Mouse (Mus musculus): ENCODE results near the gene Ppa2.

The Ppa2 gene

DNA sequence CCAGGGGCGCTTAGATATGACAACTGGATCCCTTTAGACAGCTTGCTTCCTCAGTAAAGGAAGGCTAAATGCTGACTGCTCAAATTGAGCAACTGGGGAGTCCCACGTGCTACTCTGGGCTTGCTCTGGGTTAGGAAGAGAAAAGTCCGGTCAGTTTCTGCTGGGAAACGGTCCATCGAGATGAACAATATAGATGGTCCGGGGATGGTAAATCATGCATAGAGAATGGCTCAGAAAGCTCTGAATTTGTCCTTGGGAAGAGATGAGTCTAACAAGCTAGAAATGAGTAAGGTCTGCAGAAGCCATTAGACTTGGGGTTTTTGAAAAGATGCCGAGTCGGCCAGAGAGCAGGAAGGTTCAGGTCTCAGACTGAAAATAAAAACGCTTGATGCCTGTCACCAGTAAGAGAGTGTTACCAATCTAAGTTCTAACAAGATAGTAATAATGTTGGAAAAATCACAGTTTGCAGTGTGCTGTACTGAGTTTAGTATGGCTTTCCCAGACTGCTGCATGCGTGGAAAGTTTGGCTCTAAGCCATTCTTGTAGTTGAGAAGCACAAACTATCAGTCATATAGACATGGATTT, 80.0 kb downstream of the Ppa2 start:
- DNase-seq (ENCODE audit: low spot score in 2 of 2), result no peak

DNA sequence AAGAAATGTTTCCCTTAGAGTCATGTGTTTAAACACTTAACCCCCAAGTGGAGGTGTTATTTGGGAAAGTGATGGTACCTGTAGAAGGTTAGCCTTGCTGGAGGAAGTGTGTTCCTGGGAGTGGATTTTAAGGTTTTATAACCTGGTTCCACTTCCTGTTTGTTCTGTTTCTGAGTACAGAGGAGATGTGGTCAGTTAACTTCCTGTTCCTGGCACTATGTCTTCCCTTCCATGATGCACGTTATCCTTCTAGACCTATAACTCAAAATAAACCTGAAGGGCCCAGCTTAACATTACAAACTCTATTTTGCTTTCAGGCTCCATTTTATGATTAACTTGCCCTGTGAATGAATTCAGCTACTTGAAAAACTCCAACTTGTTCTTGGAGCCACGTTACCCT, 84.6 kb downstream of the Ppa2 start:
- no peak for DNase-seq (ENCODE audit: low spot score in 2 of 2)

DNA sequence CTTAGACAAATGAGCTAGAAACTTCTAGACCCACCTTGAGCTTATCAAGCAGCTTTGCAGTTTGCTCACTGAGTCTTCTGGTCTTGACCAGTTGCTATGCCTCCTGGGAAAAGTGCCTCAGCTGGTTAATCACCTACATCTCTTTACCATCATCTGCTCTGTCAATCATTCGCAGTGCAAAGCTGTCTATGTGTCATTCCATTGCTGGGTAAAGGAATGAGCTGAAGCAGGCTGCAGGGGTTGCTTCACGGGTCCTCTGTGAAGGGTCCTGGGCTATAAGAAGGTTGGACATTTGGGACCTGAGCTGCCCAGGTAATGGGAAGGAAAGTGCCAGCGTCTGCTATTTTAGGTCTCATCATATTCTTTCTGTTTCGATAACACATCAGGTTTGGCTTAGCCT, 93.9 kb downstream of the Ppa2 start:
- DNase-seq (ENCODE audit: low spot score in 2 of 2), result no peak

DNA sequence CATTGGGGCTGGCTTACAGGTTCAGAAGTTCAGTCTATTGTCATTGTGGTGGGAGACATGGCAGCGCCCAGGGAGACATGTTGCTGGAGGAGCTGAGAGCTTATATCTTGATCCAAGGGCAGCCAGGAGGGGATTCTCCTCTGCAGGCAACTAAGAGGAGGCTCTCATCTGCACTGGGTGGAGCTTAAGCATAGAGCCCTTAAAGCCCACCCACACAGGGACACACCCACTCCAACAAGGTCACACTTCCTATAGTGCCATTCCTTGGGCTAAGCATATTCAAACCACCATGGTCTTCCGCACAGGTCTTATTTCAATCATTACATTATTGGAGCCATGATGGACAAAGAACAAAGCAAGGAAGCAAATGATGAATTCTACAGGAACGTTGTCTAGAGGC, 95.7 kb downstream of the Ppa2 start:
- no peak for DNase-seq (ENCODE audit: low spot score in 2 of 2)

DNA sequence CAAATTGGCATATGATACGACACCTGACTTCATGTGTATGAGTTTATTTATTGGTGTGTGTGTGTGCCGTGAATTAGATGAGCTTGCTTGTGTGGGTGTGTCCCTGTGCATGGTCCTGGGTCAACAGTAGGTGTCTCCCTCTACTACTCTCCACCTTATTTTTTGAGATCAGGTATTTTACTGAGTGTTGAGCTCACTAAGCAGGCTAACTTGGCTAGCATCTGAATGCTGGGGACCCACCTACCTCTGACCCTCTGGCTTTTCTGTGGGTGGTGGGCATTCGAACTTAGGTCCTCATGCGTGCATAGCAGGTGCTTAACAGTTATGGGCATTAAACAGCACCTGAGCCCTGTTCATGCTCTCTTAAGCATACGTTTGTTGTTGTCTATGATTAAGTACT, 96.3 kb downstream of the Ppa2 start:
- DNase-seq (ENCODE audit: low spot score in 2 of 2), result no peak

DNA sequence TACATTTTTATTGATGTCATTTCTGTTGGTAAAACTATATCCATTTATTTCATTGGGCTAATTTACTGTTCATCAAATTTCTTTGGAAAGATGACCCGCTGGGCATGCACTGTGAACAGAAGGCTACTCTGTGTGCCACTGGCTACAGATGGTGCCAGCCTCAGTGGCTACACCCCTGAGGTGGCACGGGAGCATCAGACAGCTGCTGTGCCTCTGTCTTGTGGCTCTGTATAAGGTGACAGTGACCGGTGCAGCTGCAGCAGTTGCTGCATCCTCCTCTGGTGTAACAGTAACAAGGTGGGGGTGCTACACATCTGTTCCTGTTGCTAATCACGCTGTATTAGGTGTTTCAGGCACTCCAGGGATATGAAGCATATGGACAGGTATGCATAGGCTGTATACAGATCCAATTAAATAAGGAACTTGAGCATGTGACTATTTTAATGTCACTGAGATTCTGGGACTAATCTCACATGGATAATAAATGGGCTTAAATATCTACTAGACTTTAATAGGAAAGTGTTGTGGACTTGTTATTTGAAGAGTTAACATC, 101.3 kb downstream of the Ppa2 start:
- no peak for DNase-seq (ENCODE audit: low spot score in 2 of 2)

DNA sequence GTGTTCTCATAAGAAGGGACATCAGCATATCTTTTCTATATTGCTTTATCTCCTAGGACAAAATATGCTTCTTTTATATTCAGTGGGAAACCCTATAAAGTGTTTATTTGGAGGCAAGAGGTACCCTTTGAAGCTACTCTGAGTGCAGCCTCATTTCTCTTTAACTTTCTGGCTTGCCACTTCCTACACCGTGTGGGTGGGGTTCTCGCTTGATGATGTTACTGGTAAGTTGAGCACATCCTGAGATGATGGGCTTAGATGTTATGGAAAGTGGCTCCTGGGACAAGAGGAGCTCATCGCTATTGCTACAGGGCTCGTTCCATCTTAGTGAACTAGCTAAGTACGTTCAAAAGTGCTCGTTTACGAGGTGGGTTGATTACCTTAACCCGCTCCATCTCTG, 101.9 kb downstream of the Ppa2 start:
- DNase-seq (ENCODE audit: low spot score in 2 of 2), result no peak

DNA sequence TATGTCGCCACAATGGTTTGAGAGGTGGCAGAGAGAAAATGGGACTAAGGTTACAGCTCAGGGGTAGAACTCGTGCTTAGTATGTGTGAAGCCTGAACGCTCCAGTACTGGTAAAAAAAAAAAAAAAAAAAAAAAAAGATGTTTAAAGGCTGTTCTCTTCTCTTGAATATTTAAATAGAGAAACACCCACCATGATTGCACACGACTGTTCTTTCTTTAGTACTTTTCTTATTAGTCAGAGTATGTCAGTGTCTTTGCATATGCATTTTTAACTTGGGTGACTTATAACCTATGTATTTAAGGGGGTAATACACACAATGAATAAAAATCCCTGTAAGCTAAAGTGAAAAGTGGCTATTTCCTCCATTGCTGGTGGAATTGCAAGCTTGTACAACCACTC, 104.8 kb downstream of the Ppa2 start:
- DNase-seq (ENCODE audit: low spot score in 2 of 2), result no peak

DNA sequence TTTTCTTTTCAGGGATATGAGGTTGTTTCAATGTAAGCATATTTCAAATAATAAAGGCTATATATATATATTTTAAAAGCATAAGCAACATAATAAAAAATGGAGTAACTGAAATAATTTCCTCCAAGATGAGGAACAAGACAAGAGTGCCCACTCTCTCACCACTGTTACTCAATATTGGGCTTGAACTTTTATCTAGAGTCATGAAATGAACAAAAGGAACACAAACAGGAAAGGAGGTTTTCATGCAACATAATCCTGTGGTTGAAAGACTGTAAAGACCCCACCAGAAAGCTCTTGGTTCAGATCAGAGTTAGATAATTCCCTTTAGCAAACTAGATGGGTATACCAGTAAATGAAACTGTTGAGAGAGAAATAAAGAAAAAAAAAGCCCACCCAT, 113.2 kb downstream of the Ppa2 start:
- no peak for DNase-seq (ENCODE audit: low spot score in 2 of 2)

Measured in urinary bladder, adult 18-20 months (tissue).